Mouse (Mus musculus): ENCODE results near the gene Crnkl1.

The Crnkl1 gene

GRCm38 (mm10) chr2:145874879-145875482 is 59.8 kb downstream of the Crnkl1 start:
- ATAC-seq (ENCODE audit: low TSS enrichment): no peak

GRCm38 (mm10) chr2:145873953-145874352 is 60.9 kb downstream of the Crnkl1 start:
- no peak for ATAC-seq (ENCODE audit: low TSS enrichment)

- no peak for ATAC-seq (ENCODE audit: low TSS enrichment)
Observed at GRCm38 (mm10) chr2:145872099-145872498, 62.7 kb downstream of the Crnkl1 start.

- ATAC-seq (ENCODE audit: low TSS enrichment): peak; percentile 66
Observed at GRCm38 (mm10) chr2:145871308-145871707, 63.5 kb downstream of the Crnkl1 start.

Measured in frontal cortex, adult (tissue).